Mouse (Mus musculus): ENCODE data around the gene Lima1. TPM values are rescaled to one million over a fixed set of nuclear protein-coding genes. Genes with fewer than 3 reads are reported as not detected.

Gene Lima1
- polyA plus RNA-seq, 1 experiment from 2014 or later: 12.9 TPM

GRCm38 (mm10) chr15:99863358-99863757 lies 11.9 kb downstream of the Lima1 start:
- Histone ChIP-seq H3K9me3 (ENCODE audit: control insufficient read depth, low read length) (no peaks in the 10 kb centered on the region), H3K36me3 (ENCODE audit: control insufficient read depth, insufficient read depth, low read length) (no peaks in the 10 kb centered on the region), H3K4me1 (ENCODE audit: control insufficient read depth, insufficient read depth, low read depth, low read length) (peaks cover 4% of the 10 kb centered on the region; the same call in 1 of the 2 replicates), H3K4me3 (ENCODE audit: low read length) (no peak overlapping the region), H3K4me2 (ENCODE audit: low read length) (no peak overlapping the region), H3K9ac (ENCODE audit: low read depth, low read length) (no peak overlapping the region), H3K27ac (ENCODE audit: low read depth, low read length) (no peak overlapping the region), H3K27me3 (replicated peaks; ENCODE audit: control insufficient read depth, insufficient read depth, low read length) (no peaks in the 10 kb centered on the region)
- WGBS: 97% methylated on average over 6 of the region's 6 CpGs
- ATAC-seq: no peak

- peaks cover 4% of the 10 kb centered on the region; the same call in 1 of the 2 replicates for H3K4me1 ChIP-seq (ENCODE audit: control insufficient read depth, insufficient read depth, low read depth, low read length)
- H3K27ac ChIP-seq (ENCODE audit: low read depth, low read length): no peak overlapping the region
- 46% methylated on average over 11 of the region's 11 CpGs for WGBS
- H3K4me3 ChIP-seq (ENCODE audit: low read length): no peak overlapping the region
- H3K27me3 ChIP-seq (replicated peaks; ENCODE audit: control insufficient read depth, insufficient read depth, low read length): no peaks in the 10 kb centered on the region
- H3K9me3 ChIP-seq (ENCODE audit: control insufficient read depth, low read length): no peaks in the 10 kb centered on the region
- no peak for ATAC-seq
- H3K9ac ChIP-seq (ENCODE audit: low read depth, low read length): no peak overlapping the region
- H3K4me2 ChIP-seq (ENCODE audit: low read length): no peak overlapping the region
- no peaks in the 10 kb centered on the region for H3K36me3 ChIP-seq (ENCODE audit: control insufficient read depth, insufficient read depth, low read length)
Measured at GRCm38 (mm10) chr15:99862473-99862872, 12.8 kb downstream of the Lima1 start.

- ATAC-seq: no peak
- Histone ChIP-seq H3K27ac (ENCODE audit: low read depth, low read length) (no peak overlapping the region), H3K36me3 (ENCODE audit: control insufficient read depth, insufficient read depth, low read length) (no peaks in the 10 kb centered on the region), H3K4me2 (ENCODE audit: low read length) (no peak overlapping the region), H3K9ac (ENCODE audit: low read depth, low read length) (no peak overlapping the region), H3K27me3 (replicated peaks; ENCODE audit: control insufficient read depth, insufficient read depth, low read length) (no peaks in the 10 kb centered on the region), H3K4me3 (ENCODE audit: low read length) (no peak overlapping the region), H3K9me3 (ENCODE audit: control insufficient read depth, low read length) (no peaks in the 10 kb centered on the region), H3K4me1 (ENCODE audit: control insufficient read depth, insufficient read depth, low read depth, low read length) (peaks cover 4% of the 10 kb centered on the region; the same call in 1 of the 2 replicates)
- WGBS: 41% methylated on average over 11 of the region's 11 CpGs
Measured at GRCm38 (mm10) chr15:99861955-99862354, 13.3 kb downstream of the Lima1 start.

GRCm38 (mm10) chr15:99861536-99861935 lies 13.7 kb downstream of the Lima1 start:
- Histone ChIP-seq H3K36me3 (ENCODE audit: control insufficient read depth, insufficient read depth, low read length) (no peaks in the 10 kb centered on the region), H3K9ac (ENCODE audit: low read depth, low read length) (no peak overlapping the region), H3K4me1 (ENCODE audit: control insufficient read depth, insufficient read depth, low read depth, low read length) (peaks cover 4% of the 10 kb centered on the region; the same call in 1 of the 2 replicates), H3K4me3 (ENCODE audit: low read length) (no peak overlapping the region), H3K4me2 (ENCODE audit: low read length) (no peak overlapping the region), H3K27me3 (replicated peaks; ENCODE audit: control insufficient read depth, insufficient read depth, low read length) (no peaks in the 10 kb centered on the region), H3K27ac (ENCODE audit: low read depth, low read length) (no peak overlapping the region), H3K9me3 (ENCODE audit: control insufficient read depth, low read length) (no peaks in the 10 kb centered on the region)
- ATAC-seq: no peak
- WGBS: 70% methylated on average over 6 of the region's 6 CpGs

GRCm38 (mm10) chr15:99859644-99860392 lies 15.4 kb downstream of the Lima1 start:
- 35% methylated on average over 9 of the region's 9 CpGs for WGBS
- no peaks in the 10 kb centered on the region for H3K36me3 ChIP-seq (ENCODE audit: control insufficient read depth, insufficient read depth, low read length)
- peaks cover 4% of the 10 kb centered on the region; the same call in 1 of the 2 replicates for H3K4me1 ChIP-seq (ENCODE audit: control insufficient read depth, insufficient read depth, low read depth, low read length)
- H3K9ac ChIP-seq (ENCODE audit: low read depth, low read length): no peak overlapping the region
- no peak overlapping the region for H3K4me2 ChIP-seq (ENCODE audit: low read length)
- no peaks in the 10 kb centered on the region for H3K27me3 ChIP-seq (replicated peaks; ENCODE audit: control insufficient read depth, insufficient read depth, low read length)
- no peaks in the 10 kb centered on the region for H3K9me3 ChIP-seq (ENCODE audit: control insufficient read depth, low read length)
- no peak for ATAC-seq
- 0 out of 2 replicates have a peak overlapping the region, but pooled peaks have one; percentile 21 for H3K27ac ChIP-seq (ENCODE audit: low read depth, low read length)
- H3K4me3 ChIP-seq (ENCODE audit: low read length): no peak overlapping the region

- H3K4me2 ChIP-seq (ENCODE audit: low read length): no peak overlapping the region
- no peak for ATAC-seq
- no peaks in the 10 kb centered on the region for H3K9me3 ChIP-seq (ENCODE audit: control insufficient read depth, low read length)
- 68% methylated on average over 8 of the region's 8 CpGs for whole genome bisulfite sequencing
- peaks cover 4% of the 10 kb centered on the region; the same call in 1 of the 2 replicates for H3K4me1 ChIP-seq (ENCODE audit: control insufficient read depth, insufficient read depth, low read depth, low read length)
- no peak overlapping the region for H3K27ac ChIP-seq (ENCODE audit: low read depth, low read length)
- H3K36me3 ChIP-seq (ENCODE audit: control insufficient read depth, insufficient read depth, low read length): no peaks in the 10 kb centered on the region
- H3K9ac ChIP-seq (ENCODE audit: low read depth, low read length): no peak overlapping the region
- H3K27me3 ChIP-seq (replicated peaks; ENCODE audit: control insufficient read depth, insufficient read depth, low read length): no peaks in the 10 kb centered on the region
- no peak overlapping the region for H3K4me3 ChIP-seq (ENCODE audit: low read length)
Measured at GRCm38 (mm10) chr15:99857479-99857878, 17.8 kb downstream of the Lima1 start.

GRCm38 (mm10) chr15:99855119-99855518 lies 20.1 kb downstream of the Lima1 start:
- no peak for ATAC-seq
- H3K27ac ChIP-seq (ENCODE audit: low read depth, low read length): no peak overlapping the region

GRCm38 (mm10) chr15:99852606-99853237 lies 22.5 kb downstream of the Lima1 start:
- Histone ChIP-seq H3K4me1 (ENCODE audit: control insufficient read depth, insufficient read depth, low read depth, low read length) (no peaks in the 10 kb centered on the region), H3K9me3 (ENCODE audit: control insufficient read depth, low read length) (no peaks in the 10 kb centered on the region), H3K4me2 (ENCODE audit: low read length) (no peak overlapping the region), H3K4me3 (ENCODE audit: low read length) (no peak overlapping the region), H3K36me3 (ENCODE audit: control insufficient read depth, insufficient read depth, low read length) (no peaks in the 10 kb centered on the region), H3K9ac (ENCODE audit: low read depth, low read length) (no peak overlapping the region), H3K27ac (ENCODE audit: low read depth, low read length) (no peak overlapping the region), H3K27me3 (replicated peaks; ENCODE audit: control insufficient read depth, insufficient read depth, low read length) (no peaks in the 10 kb centered on the region)
- WGBS: 96% methylated on average over 2 of the region's 2 CpGs
- ATAC-seq: no peak

More at GRCm38 (mm10) chr15:99855119-99855518, 20.1 kb downstream of the Lima1 start:
- no peak overlapping the region for H3K4me2 ChIP-seq (ENCODE audit: low read length)
- H3K9me3 ChIP-seq (ENCODE audit: control insufficient read depth, low read length): no peaks in the 10 kb centered on the region
- no peaks in the 10 kb centered on the region for H3K27me3 ChIP-seq (replicated peaks; ENCODE audit: control insufficient read depth, insufficient read depth, low read length)
- H3K4me1 ChIP-seq (ENCODE audit: control insufficient read depth, insufficient read depth, low read depth, low read length): peaks cover 4% of the 10 kb centered on the region; the same call in 1 of the 2 replicates
- H3K4me3 ChIP-seq (ENCODE audit: low read length): no peak overlapping the region
- no peaks in the 10 kb centered on the region for H3K36me3 ChIP-seq (ENCODE audit: control insufficient read depth, insufficient read depth, low read length)
- H3K9ac ChIP-seq (ENCODE audit: low read depth, low read length): no peak overlapping the region
- WGBS: 62% methylated on average over 3 of the region's 3 CpGs

GRCm38 (mm10) chr15:99850265-99850664 lies 25.0 kb downstream of the Lima1 start:
- Histone ChIP-seq H3K27ac (ENCODE audit: low read depth, low read length) (no peak overlapping the region), H3K4me2 (ENCODE audit: low read length) (no peak overlapping the region), H3K9ac (ENCODE audit: low read depth, low read length) (no peak overlapping the region), H3K36me3 (ENCODE audit: control insufficient read depth, insufficient read depth, low read length) (no peaks in the 10 kb centered on the region), H3K4me3 (ENCODE audit: low read length) (no peak overlapping the region), H3K4me1 (ENCODE audit: control insufficient read depth, insufficient read depth, low read depth, low read length) (peaks cover 2% of the 10 kb centered on the region; the same call in 1 of the 2 replicates), H3K9me3 (ENCODE audit: control insufficient read depth, low read length) (no peaks in the 10 kb centered on the region), H3K27me3 (replicated peaks; ENCODE audit: control insufficient read depth, insufficient read depth, low read length) (no peaks in the 10 kb centered on the region)
- ATAC-seq: no peak
- WGBS: 71% methylated on average over 3 of the region's 3 CpGs

Data from hindbrain, embryonic 16.5 days (tissue).